In the genomic region with DNA sequence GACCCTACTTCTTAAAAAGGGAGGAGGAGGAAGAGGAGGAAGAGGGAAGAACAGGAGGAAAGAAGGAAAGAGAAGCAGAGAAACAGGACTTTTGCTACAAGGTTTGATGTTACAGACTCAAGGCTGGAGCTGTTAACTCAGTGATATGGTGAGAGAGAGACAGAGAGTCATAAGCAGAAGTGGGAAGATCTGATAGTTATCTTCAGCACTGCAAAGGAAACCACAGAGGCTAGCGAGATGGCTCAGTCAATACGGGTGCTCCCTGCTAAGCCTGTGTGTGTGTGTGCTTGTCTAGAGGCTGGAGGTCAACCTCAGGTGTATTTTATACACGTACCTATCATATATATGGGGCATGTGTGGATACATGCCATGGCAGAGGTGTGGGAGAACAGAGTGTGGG, we compare ENCODE assay signal across 20 mouse cellular contexts. TPM values are rescaled to one million over a fixed set of nuclear protein-coding genes. Genes with fewer than 3 reads are reported as not detected.
DNase-seq lines count a peak whose midpoint lies in the region; ATAC-seq and TF ChIP-seq lines count a peak whose summit lies in the region.
"Had no signal": no experiment of that assay in that cellular context is flagged by ENCODE, and none has a peak within 500 bp of the region (broad histone marks: within the 10 kb centered on the region; RNA-seq: fewer than 3 reads in every experiment).

No protein-coding gene starts in this region.

- H3K4me1 ChIP-seq in CH12.LX (ENCODE audit: control insufficient read depth in 1 of 2, insufficient read depth in 2 of 2): peaks cover 20 to 43% of the 10 kb centered on the region in 2 experiments

- H3K4me3 ChIP-seq in CH12.LX (replicated peaks in 1 of 3; ENCODE audit: low read depth in 2 of 3, low read length in 2 of 3, poor library complexity in 1 of 3): no peak overlapping the region
- H3K4me3 ChIP-seq: embryonic facial prominence, embryonic 10.5 days; heart, embryonic 12.5 days; kidney, embryonic 15.5 days; stomach, embryonic 15.5 days had no signal

- dilution Hi-C loops in CH12.LX (cut with MboI; ENCODE audit: extremely low pct_ligation_motif_present, extremely low pct_unique_long_range_greater_than_20kb, low sequenced_read_pairs): no loop called here

- peak; percentile 29 to 31 for DNase-seq in B cell, adult 2 months
- peak; percentile 77 for DNase-seq in CH12.LX (ENCODE audit: extremely low read depth)
- no peak for DNase-seq in gastrocnemius, postnatal 36 days
- no peak for DNase-seq in heart, postnatal 4 days
- no peak for DNase-seq in ovary, postnatal 10 days (ENCODE audit: low spot score)
- DNase-seq: adrenal gland, adult 8-10 months; cerebellum, adult 11 months; cerebellum, postnatal 14 days; layer of hippocampus, postnatal 36 days; lung, postnatal 10 days; thymus, postnatal 14 days had no signal

- TF ChIP-seq POLR2A in CH12.LX (IDR thresholded peaks at IDR 0.05; ENCODE audit: low read depth, low read length): no peak

- H3K9me3 ChIP-seq in CH12.LX (replicated peaks; ENCODE audit: low read length): no peaks in the 10 kb centered on the region
- H3K9me3 ChIP-seq: embryonic facial prominence, embryonic 10.5 days; heart, embryonic 12.5 days; kidney, embryonic 15.5 days; stomach, embryonic 15.5 days had no signal

- peak overlapping the region; percentile 44 for H3K9ac ChIP-seq in CH12.LX (ENCODE audit: insufficient read depth, low read depth)
- H3K9ac ChIP-seq: heart, embryonic 12.5 days; kidney, embryonic 15.5 days; stomach, embryonic 15.5 days had no signal

- H3K27ac ChIP-seq in CH12.LX (ENCODE audit: insufficient read depth, low read depth): no peak overlapping the region
- H3K27ac ChIP-seq: embryonic facial prominence, embryonic 10.5 days; kidney, embryonic 15.5 days; stomach, embryonic 15.5 days had no signal

- in situ Hi-C loops in CH12.LX (cut with MboI; ENCODE audit: low pct_ligation_motif_present, low pct_unique_long_range_greater_than_20kb, low sequenced_read_pairs): no loop called here

- TF ChIP-seq RAD21 in CH12.LX (IDR thresholded peaks at IDR 0.05; ENCODE audit: low read depth, low read length): no peak

- TF ChIP-seq EP300 in CH12.LX (IDR thresholded peaks at IDR 0.05; ENCODE audit: low read length): peak; percentile 92

- peak; percentile 25 to 58; a peak in 2 of 4 replicates for ATAC-seq in hematopoietic stem cell, adult 5-6 weeks (replicated peaks in 1 of 2; ENCODE audit: insufficient read depth in 1 of 2, low FRiP score in 2 of 2, low TSS enrichment in 1 of 2, low read depth in 1 of 2, poor library complexity in 2 of 2, severe bottlenecking in 2 of 2)
- peak; percentile 35; the same call in 1 of the 2 replicates for ATAC-seq in megakaryocyte-erythroid progenitor cell, adult 5-6 weeks (replicated peaks; ENCODE audit: low FRiP score, low TSS enrichment, poor library complexity, severe bottlenecking)
- ATAC-seq: forebrain, embryonic 14.5 days had no signal

- no peak for TF ChIP-seq CTCF in CH12.LX (conservative IDR thresholded peaks at IDR 0.05 in 1 of 2, IDR thresholded peaks at IDR 0.05 in 1 of 2; ENCODE audit: low read depth in 2 of 2, low read length in 2 of 2)

- H3K36me3 ChIP-seq in CH12.LX (replicated peaks in 1 of 2; ENCODE audit: control insufficient read depth in 1 of 2, insufficient read depth in 1 of 2, low read length in 1 of 2): no peaks in the 10 kb centered on the region
- H3K36me3 ChIP-seq: embryonic facial prominence, embryonic 10.5 days; heart, embryonic 12.5 days; kidney, embryonic 15.5 days; stomach, embryonic 15.5 days had no signal

- no peaks in the 10 kb centered on the region for H3K27me3 ChIP-seq in CH12.LX (replicated peaks)
- H3K27me3 ChIP-seq: heart, embryonic 12.5 days; kidney, embryonic 15.5 days; stomach, embryonic 15.5 days had no signal

- intact Hi-C loops in gastrocnemius, postnatal 36 days (cut with DNase I): no loop called here

- H3K4me2 ChIP-seq in CH12.LX (ENCODE audit: insufficient read depth, low read depth, poor library complexity, severe bottlenecking): peak overlapping the region; percentile 64
- H3K4me2 ChIP-seq: heart, embryonic 12.5 days; kidney, embryonic 15.5 days; midbrain, embryonic 11.5 days; stomach, embryonic 15.5 days had no signal

- H3K79me2 ChIP-seq in CH12.LX (replicated peaks; ENCODE audit: control insufficient read depth, extremely low read depth, insufficient read depth, poor library complexity, severe bottlenecking): no peaks in the 10 kb centered on the region

TF ChIP-seq in CH12.LX, 34 proteins besides CTCF, POLR2A, EP300 and RAD21:
- TF ChIP-seq E2F4 (IDR thresholded peaks at IDR 0.05; ENCODE audit: insufficient replicate concordance, low read depth, low read length): no peak
- TF ChIP-seq MEF2A (IDR thresholded peaks at IDR 0.05; ENCODE audit: borderline replicate concordance, low read depth, low read length): peak; percentile 67; the same call in 1 of the 2 replicates
- no peak for TF ChIP-seq TCF12 (IDR thresholded peaks at IDR 0.05; ENCODE audit: low read depth, low read length)
- TF ChIP-seq BHLHE40 (IDR thresholded peaks at IDR 0.05; ENCODE audit: low read depth, low read length): 0 out of 2 replicates have a peak, but pooled peaks have one; percentile 26
- TF ChIP-seq ZMIZ1 (IDR thresholded peaks at IDR 0.05; ENCODE audit: low read depth, low read length): no peak
- no peak for TF ChIP-seq MXI1 (IDR thresholded peaks at IDR 0.05; ENCODE audit: low read depth, low read length)
- no peak for TF ChIP-seq TBP (conservative IDR thresholded peaks at IDR 0.05; ENCODE audit: low read depth, low read length)
- no peak for TF ChIP-seq SMC3 (IDR thresholded peaks at IDR 0.05; ENCODE audit: low read depth, low read length)
- TF ChIP-seq MAX (IDR thresholded peaks at IDR 0.05; ENCODE audit: low read length): no peak
- TF ChIP-seq IRF4 (IDR thresholded peaks at IDR 0.05; ENCODE audit: low read depth, low read length): peak; percentile 94
- TF ChIP-seq JUND (conservative IDR thresholded peaks at IDR 0.05; ENCODE audit: low read depth, low read length): peak; percentile 44; the same call in 1 of the 2 replicates
- no peak for TF ChIP-seq KAT2A (IDR thresholded peaks at IDR 0.05; ENCODE audit: insufficient replicate concordance, low read length)
- 0 out of 2 replicates have a peak, but pooled peaks have one; percentile 56 for TF ChIP-seq MYC (IDR thresholded peaks at IDR 0.05; ENCODE audit: low read depth, low read length)
- TF ChIP-seq RCOR1 (conservative IDR thresholded peaks at IDR 0.05; ENCODE audit: low read depth, low read length): no peak
TF ChIP-seq in CH12.LX: peak in this region for 5.

RNA-seq across cellular contexts. Expression of a gene that starts 10.7 kb away (rescaled TPM):
- total RNA-seq in CH12.LX (2012; rRNA removed) (2.1 and 2.5 TPM in 2 replicates), CH12.LX (2014; rRNA removed) (0.39 and 0.59 TPM in 2 replicates)
- polyA plus RNA-seq in CH12.LX (2012; ENCODE audit: insufficient read length, low read depth): 3.2 and 3.3 TPM in 2 replicates
- total RNA-seq in hematopoietic stem cell, adult 5-6 weeks (2017): 1.7 and 4.3 TPM in 2 replicates
- 2.0 TPM in 1 of 2 replicates, not detected in the other for total RNA-seq in megakaryocyte-erythroid progenitor cell, adult 5-6 weeks (2014; fragmentation: Nextera tagmentation)
- 0.33 TPM in 1 of 2 replicates, not detected in the other for total RNA-seq in megakaryocyte-erythroid progenitor cell, adult 5-6 weeks (2017)
- 1 to 10 TPM; 5.9 to 7.0 TPM for total RNA-seq in gastrocnemius, postnatal 36 days (2021)
- total RNA-seq in heart, postnatal 4 days (2021): 10 to 100 TPM; 35.3 to 43.8 TPM
- total RNA-seq: neutrophil, adult 5-6 weeks had no signal

RNA-seq across cellular contexts. Expression of a gene that starts 24.2 kb away (rescaled TPM):
- total RNA-seq in CH12.LX (2012; rRNA removed) (23.5 and 27.5 TPM in 2 replicates), CH12.LX (2014; rRNA removed) (24.0 and 25.0 TPM in 2 replicates)
- polyA plus RNA-seq in CH12.LX (2012; ENCODE audit: insufficient read length, low read depth): 43.3 and 46.6 TPM in 2 replicates
- total RNA-seq in hematopoietic stem cell, adult 5-6 weeks (2017): 49.7 and 59.2 TPM in 2 replicates
- 31.4 and 38.4 TPM in 2 replicates for total RNA-seq in megakaryocyte-erythroid progenitor cell, adult 5-6 weeks (2014; fragmentation: Nextera tagmentation)
- total RNA-seq in megakaryocyte-erythroid progenitor cell, adult 5-6 weeks (2017): 47.3 and 69.9 TPM in 2 replicates
- 1 to 10 TPM; 2.6 to 4.1 TPM for total RNA-seq in gastrocnemius, postnatal 36 days (2021)
- total RNA-seq in heart, postnatal 4 days (2021): 1 to 10 TPM; 3.5 to 4.7 TPM

RNA-seq across cellular contexts. Expression of a gene that starts 41.0 kb away (rescaled TPM):
- total RNA-seq in CH12.LX (2012; rRNA removed) (152 and 158 TPM in 2 replicates), CH12.LX (2014; rRNA removed) (93.3 and 103 TPM in 2 replicates)
- 11.6 and 38.2 TPM in 2 replicates for polyA plus RNA-seq in CH12.LX (2012; ENCODE audit: insufficient read length, low read depth)
- total RNA-seq in hematopoietic stem cell, adult 5-6 weeks (2017): 37.6 and 53.7 TPM in 2 replicates
- 76.0 and 100 TPM in 2 replicates for total RNA-seq in megakaryocyte-erythroid progenitor cell, adult 5-6 weeks (2014; fragmentation: Nextera tagmentation)
- total RNA-seq in megakaryocyte-erythroid progenitor cell, adult 5-6 weeks (2017): 18.2 and 24.0 TPM in 2 replicates
- total RNA-seq in gastrocnemius, postnatal 36 days (2021): 10 to 100 TPM; 87.0 to 91.6 TPM
- 10 to 100 TPM; 89.5 to 92.6 TPM for total RNA-seq in heart, postnatal 4 days (2021)

RNA-seq across cellular contexts. Expression of a gene that starts 42.2 kb away (rescaled TPM):
- total RNA-seq in CH12.LX (2012; rRNA removed): 44.6 and 60.3 TPM in 2 replicates
- 62.7 and 88.8 TPM in 2 replicates for total RNA-seq in CH12.LX (2014; rRNA removed)
- 71.3 and 77.9 TPM in 2 replicates for polyA plus RNA-seq in CH12.LX (2012; ENCODE audit: insufficient read length, low read depth)
- 21.6 and 34.5 TPM in 2 replicates for total RNA-seq in hematopoietic stem cell, adult 5-6 weeks (2017)
- 2.3 and 9.7 TPM in 2 replicates for total RNA-seq in megakaryocyte-erythroid progenitor cell, adult 5-6 weeks (2014; fragmentation: Nextera tagmentation)
- total RNA-seq in megakaryocyte-erythroid progenitor cell, adult 5-6 weeks (2017): 6.9 and 9.5 TPM in 2 replicates
- 1,000 to 10,000 TPM; 1,182 to 1,390 TPM for total RNA-seq in gastrocnemius, postnatal 36 days (2021)
- 1,000 to 10,000 TPM; 1,069 to 1,171 TPM for total RNA-seq in heart, postnatal 4 days (2021)

RNA-seq across cellular contexts. Expression of a gene that starts 55.9 kb away (rescaled TPM):
- 1.4 and 2.0 TPM in 2 replicates for total RNA-seq in CH12.LX (2012; rRNA removed)
- total RNA-seq in CH12.LX (2014; rRNA removed): 2.2 TPM in 2 replicates
- 4.1 and 5.0 TPM in 2 replicates for polyA plus RNA-seq in CH12.LX (2012; ENCODE audit: insufficient read length, low read depth)
- total RNA-seq in hematopoietic stem cell, adult 5-6 weeks (2017): 0.89 and 1.8 TPM in 2 replicates
- not detected in 2 replicates for total RNA-seq in megakaryocyte-erythroid progenitor cell, adult 5-6 weeks (2014; fragmentation: Nextera tagmentation)
- 0.38 and 0.65 TPM in 2 replicates for total RNA-seq in megakaryocyte-erythroid progenitor cell, adult 5-6 weeks (2017)
- 1 to 10 TPM; 3.8 to 4.0 TPM for total RNA-seq in gastrocnemius, postnatal 36 days (2021)
- 10 to 100 TPM; 17.7 to 18.2 TPM for total RNA-seq in heart, postnatal 4 days (2021)

Comparison
In these comparisons a context has a peak if more than half of its experiments do, and no peak if none do; other contexts are left out.
1. DNase-seq: peak in B cell, adult 2 months (2 of 2) and CH12.LX (single experiment); none in gastrocnemius, postnatal 36 days (0 of 2), heart, postnatal 4 days (single experiment) and ovary, postnatal 10 days (single experiment).